Mouse (Mus musculus): ENCODE measurements around the gene Noxred1. TPM values are rescaled to one million over a fixed set of nuclear protein-coding genes. Genes with fewer than 3 reads are reported as not detected.

Gene Noxred1
- polyA plus RNA-seq, 1 experiment from 2014 or later, result 0.24 TPM

DNA sequence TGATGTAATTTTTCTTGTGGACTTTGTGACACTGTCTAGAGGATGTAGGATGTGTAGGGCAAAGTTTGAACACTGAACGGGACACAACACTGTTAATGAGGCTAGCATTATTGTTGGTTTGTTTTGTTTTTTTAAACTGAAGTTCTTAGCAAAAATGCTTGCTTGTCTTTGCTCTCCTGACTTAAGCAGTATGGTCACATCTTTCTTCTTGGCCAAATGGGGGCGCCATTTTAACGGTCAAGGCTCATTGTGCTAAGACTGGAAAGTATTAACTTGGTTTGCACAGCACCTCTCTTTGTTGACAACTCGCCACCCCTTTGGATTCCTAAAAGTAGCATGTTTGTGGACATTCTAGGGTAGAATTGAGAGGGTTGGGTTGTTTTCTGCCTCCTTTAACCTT is 29.1 kb upstream of the Noxred1 start:
- in situ Hi-C loops (cut with MboI; ENCODE audit: low pct_unique_long_range_greater_than_20kb), result no loop called here
- ChIA-PET CTCF (interaction anchor here (1.4 to 1.7 kb wide), 3 partner anchors 9 to 66 kb away, joined by 3 to 5 read pairs (median 4); no protein-coding TSS in a partner anchor), POLR2A (no interaction called here)
- TF ChIP-seq CTCF (IDR thresholded peaks at IDR 0.05), result peak; percentile 65
- DNase-seq (ENCODE audit: low read depth, low spot score) (peak; percentile 6), ATAC-seq (no peak)
- no peaks in the 10 kb centered on the region for H3K27me3 ChIP-seq

DNA sequence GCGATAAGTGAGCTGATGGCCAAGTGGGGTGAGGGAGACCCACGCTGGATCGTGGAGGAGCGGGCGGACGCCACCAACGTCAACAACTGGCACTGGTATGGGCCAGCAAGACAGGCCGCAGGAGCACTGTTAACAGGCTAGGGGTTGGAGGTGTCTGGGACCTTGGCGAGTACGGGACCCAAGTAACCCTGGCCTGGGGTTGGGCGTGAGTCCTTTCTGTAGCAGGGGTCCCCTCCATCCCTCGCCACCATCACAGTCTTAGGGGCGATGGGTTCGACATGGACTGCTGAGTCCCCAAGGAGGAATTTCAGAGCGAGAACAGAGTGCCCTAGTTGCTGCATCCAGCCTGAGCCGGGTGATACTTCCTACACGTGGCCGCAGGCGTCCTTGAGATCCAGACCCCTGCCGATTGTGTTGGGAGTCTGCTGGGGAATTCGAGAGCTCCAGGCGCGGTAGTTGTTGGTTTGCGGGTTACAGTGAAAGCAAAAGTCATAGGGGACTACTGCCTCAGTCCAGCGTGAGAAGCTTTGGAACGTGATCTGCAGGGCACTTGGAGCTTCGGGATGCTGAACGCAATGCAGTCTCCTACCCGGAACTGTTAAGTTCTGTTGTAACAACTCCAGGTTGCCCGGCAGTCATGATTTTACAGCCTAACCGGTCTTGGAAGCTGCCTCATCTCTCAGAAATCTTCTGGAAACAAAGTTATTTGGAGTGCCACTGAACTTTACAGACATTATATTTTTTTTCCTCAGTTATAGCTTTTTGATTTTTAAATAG is 28.5 kb upstream of the Noxred1 start:
- no peak for TF ChIP-seq CTCF (IDR thresholded peaks at IDR 0.05)
- ATAC-seq (peak; percentile 37), DNase-seq (ENCODE audit: low read depth, low spot score) (no peak)
- in situ Hi-C loops (cut with MboI; ENCODE audit: low pct_unique_long_range_greater_than_20kb), result no loop called here
- POLR2A ChIA-PET, result interaction anchor here (0.5 to 1.1 kb wide), 2 partner anchors 13 to 76 kb away, joined by 3 read pairs; no protein-coding TSS in a partner anchor
- no peaks in the 10 kb centered on the region for H3K27me3 ChIP-seq
- CTCF ChIA-PET, result interaction anchor here (1.4 to 1.7 kb wide), 2 partner anchors 10 to 24 kb away, joined by 3 to 5 read pairs; no protein-coding TSS in a partner anchor

DNA sequence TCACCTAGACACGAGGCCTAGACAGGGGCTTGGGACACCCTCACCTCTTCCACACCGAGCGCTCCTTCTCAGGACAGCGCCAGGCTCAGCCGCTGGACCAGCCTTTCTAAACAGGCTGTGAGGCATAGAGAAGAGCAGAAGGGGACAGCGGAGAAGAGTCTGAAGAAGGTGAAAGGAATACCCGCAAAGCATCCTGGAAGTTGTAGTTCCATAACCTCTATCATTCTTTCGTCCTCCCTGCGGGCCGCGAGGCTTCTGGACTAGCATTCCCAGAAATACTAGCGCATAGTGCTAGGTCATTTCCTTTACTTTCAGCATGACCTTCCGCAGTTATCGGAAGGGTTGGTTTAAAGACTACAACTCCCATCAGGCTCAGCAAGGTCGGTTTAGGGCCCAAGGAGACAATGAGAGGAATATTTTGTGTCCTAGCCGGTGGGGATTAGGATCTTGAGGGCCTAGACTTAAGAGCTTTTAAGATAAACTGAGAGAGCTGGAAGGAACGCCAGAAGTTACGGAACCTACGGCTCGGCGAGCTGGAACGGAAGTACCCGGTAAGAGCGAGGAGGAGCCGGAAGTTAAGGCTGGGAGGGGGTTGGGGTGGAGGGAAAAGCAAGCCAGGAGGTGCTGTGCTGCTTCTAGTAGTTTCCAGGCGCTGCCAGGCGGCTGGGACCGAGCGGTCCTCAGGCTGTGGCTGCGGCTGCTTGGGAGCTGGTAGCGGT is 27.7 kb upstream of the Noxred1 start, which contains the start of the genes Vipas39 and Ahsa1:
Vipas39 (minus strand) TSS at position 149 of the 719 bp plus-strand sequence.
Ahsa1 (plus strand) TSS at position 372 of the 719 bp plus-strand sequence.
- in situ Hi-C loops (cut with MboI; ENCODE audit: low pct_unique_long_range_greater_than_20kb), result no loop called here
- ChIA-PET CTCF (interaction anchor here (1.7 kb wide), 1 partner anchor 10 kb away, joined by 5 read pairs; no protein-coding TSS in a partner anchor), POLR2A (interaction anchor here (0.5 to 1.1 kb wide), 2 partner anchors 14 to 77 kb away, joined by 3 read pairs; no protein-coding TSS in a partner anchor)
- H3K27me3 ChIP-seq, result no peaks in the 10 kb centered on the region
- ATAC-seq (peak; percentile 96), DNase-seq (ENCODE audit: low read depth, low spot score) (peak; percentile 95)
- no peak for TF ChIP-seq CTCF (IDR thresholded peaks at IDR 0.05)

DNA sequence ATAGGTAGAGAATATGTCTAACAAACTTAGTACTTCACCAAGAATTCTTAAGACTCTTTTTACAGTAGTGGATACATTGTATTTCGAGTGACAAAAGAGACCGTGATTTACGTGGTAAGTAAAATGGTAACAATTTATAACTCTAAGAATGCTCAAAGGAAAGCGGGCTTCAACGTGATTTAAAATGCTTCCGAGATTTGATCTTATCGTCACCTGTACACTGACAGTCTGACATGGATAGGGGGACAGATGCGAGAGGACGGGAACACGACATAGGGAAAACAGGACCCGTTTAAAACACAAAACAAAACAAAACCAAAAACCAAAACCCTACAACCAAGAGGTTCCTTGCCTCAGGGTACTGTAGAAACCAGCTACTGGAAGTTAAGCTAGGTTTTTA is 26.9 kb upstream of the Noxred1 start:
- no peaks in the 10 kb centered on the region for H3K27me3 ChIP-seq
- TF ChIP-seq CTCF (IDR thresholded peaks at IDR 0.05), result no peak
- in situ Hi-C loops (cut with MboI; ENCODE audit: low pct_unique_long_range_greater_than_20kb), result no loop called here
- CTCF ChIA-PET, result no interaction called here
- peak; percentile 2 for DNase-seq (ENCODE audit: low read depth, low spot score)
- no peak for ATAC-seq
- POLR2A ChIA-PET, result no interaction called here

DNA sequence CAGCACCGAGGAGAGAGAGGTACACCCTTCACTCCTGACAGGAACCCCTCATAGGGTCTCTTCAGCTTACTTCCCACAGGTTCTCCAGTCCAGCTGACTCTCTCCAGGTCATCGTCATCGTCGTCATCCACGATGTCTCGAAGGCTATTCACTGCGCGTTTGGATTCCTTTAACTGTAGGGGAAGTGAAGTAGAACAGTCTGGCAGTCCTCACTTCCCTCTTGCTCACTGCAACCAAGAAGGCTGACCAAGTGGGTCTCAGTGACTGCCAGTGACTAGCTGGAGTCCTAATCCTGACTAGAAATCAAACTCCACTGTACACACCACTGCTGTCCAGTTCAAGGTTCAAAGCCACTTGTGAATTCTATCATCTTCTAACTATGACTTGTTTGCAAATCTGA is 22.0 kb upstream of the Noxred1 start:
- TF ChIP-seq CTCF (IDR thresholded peaks at IDR 0.05), result no peak
- in situ Hi-C loops (cut with MboI; ENCODE audit: low pct_unique_long_range_greater_than_20kb), result no loop called here
- no peak for DNase-seq (ENCODE audit: low read depth, low spot score)
- ChIA-PET CTCF (interaction anchor here (1.0 kb wide), 1 partner anchor 14 kb away, joined by 3 read pairs; no protein-coding TSS in a partner anchor), POLR2A (no interaction called here)
- no peak for ATAC-seq
- no peaks in the 10 kb centered on the region for H3K27me3 ChIP-seq

DNA sequence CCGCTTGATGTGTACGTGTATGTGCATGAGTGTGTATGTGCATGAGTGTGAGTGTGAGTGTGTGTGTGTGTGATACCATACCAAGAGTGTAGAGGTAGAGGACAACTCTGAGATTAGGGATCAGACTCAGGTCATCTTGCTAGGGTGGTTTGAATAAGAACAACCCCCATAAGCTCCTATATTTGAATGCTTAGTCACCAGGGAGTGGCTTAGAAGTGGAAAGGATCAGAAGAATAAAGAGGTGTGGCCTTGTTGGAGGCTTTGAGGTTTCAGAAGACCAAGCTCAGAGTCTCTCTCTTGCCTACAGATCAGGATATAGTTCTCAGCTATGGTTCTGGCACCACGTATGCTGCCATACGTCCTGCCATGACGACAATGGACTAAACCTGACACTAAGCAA is 18.1 kb upstream of the Noxred1 start:
- ATAC-seq (no peak), DNase-seq (ENCODE audit: low read depth, low spot score) (no peak)
- in situ Hi-C loops (cut with MboI; ENCODE audit: low pct_unique_long_range_greater_than_20kb), result no loop called here
- POLR2A ChIA-PET, result no interaction called here
- no peak for TF ChIP-seq CTCF (IDR thresholded peaks at IDR 0.05)
- no peaks in the 10 kb centered on the region for H3K27me3 ChIP-seq
- CTCF ChIA-PET, result no interaction called here

DNA sequence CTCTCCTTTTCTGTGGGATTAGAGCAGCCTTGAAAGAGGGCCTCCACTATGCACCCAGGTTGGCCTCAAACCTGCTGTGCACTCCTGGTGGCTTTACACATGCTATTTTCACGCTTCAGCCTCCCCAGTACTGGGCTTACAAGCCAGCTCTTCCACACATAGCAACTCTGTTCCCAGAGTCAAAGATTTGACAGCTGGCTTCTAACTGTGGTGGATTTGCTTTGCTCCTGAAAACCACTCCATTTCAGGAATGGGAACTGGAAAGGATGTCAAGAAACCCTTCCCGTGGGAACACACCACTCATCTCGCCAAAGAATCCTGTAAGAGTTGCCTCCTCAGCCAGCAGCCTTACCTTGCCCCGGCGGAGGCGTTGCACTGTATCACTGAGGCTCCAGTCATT is 15.3 kb upstream of the Noxred1 start:
- CTCF ChIA-PET, result no interaction called here
- POLR2A ChIA-PET, result no interaction called here
- ATAC-seq (no peak), DNase-seq (ENCODE audit: low read depth, low spot score) (no peak)
- in situ Hi-C loops (cut with MboI; ENCODE audit: low pct_unique_long_range_greater_than_20kb), result no loop called here
- no peak for TF ChIP-seq CTCF (IDR thresholded peaks at IDR 0.05)
- H3K27me3 ChIP-seq, result no peaks in the 10 kb centered on the region

DNA sequence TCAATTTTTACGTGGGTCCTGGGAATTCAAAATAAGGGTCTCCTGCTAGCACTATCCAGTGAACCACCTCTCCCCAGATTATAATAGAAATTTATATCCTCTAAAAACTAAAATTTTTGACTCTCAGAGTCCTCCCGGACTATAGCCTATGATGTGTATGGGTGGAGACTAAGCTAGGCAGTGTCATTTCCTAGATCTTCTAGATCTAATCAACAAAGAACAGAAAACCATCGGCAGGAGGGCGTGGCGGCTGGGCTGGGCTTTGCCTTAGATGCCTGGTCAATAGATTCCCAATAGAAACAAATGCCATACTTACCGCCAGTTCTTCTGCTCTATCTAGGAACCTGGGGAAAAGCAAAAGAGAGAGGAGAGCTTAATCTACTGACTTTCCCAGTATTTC is 11.6 kb upstream of the Noxred1 start:
- no peaks in the 10 kb centered on the region for H3K27me3 ChIP-seq
- in situ Hi-C loops (cut with MboI; ENCODE audit: low pct_unique_long_range_greater_than_20kb), result no loop called here

DNA sequence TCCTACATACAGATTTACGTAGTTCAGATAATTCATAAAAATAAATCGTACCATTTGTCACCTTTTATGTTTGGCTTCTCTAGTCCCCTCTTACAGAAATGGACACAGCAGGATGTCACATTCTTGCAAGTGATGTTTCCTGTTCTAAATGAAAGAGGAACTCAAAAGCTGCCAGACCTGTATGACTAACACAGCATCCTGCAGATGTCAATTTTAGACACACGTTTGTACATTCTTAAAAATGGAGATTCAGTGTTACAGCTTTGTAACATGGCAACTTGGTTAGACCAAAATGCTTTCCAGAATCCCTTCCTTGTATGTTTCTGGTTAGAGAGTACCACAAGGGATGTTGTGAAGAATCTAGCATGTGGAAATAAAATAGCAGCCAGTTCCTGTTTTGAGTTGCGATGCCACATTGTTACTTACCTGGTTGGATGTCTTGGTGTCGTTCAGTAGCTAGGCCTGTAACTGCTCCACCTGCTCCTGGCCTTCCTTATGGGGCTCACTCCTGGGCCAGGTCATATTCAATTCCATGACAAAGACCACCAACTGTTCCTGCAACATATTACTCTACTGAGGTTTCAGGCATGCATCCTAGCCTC is 1.5 kb downstream of the Noxred1 start:
- in situ Hi-C loops (cut with MboI; ENCODE audit: low pct_unique_long_range_greater_than_20kb), result no loop called here
- ATAC-seq (no peak), DNase-seq (ENCODE audit: low read depth, low spot score) (no peak)
- H3K27me3 ChIP-seq, result no peaks in the 10 kb centered on the region
- CTCF ChIA-PET, result no interaction called here
- POLR2A ChIA-PET, result interaction anchor here (0.6 kb wide), 1 partner anchor 76 kb away, joined by 3 read pairs; no protein-coding TSS in a partner anchor
- TF ChIP-seq CTCF (IDR thresholded peaks at IDR 0.05), result no peak

More for the DNA sequence above, 11.6 kb upstream of the Noxred1 start:
- CTCF ChIA-PET, result no interaction called here
- ATAC-seq (no peak), DNase-seq (ENCODE audit: low read depth, low spot score) (no peak)
- no peak for TF ChIP-seq CTCF (IDR thresholded peaks at IDR 0.05)
- POLR2A ChIA-PET, result no interaction called here

DNA sequence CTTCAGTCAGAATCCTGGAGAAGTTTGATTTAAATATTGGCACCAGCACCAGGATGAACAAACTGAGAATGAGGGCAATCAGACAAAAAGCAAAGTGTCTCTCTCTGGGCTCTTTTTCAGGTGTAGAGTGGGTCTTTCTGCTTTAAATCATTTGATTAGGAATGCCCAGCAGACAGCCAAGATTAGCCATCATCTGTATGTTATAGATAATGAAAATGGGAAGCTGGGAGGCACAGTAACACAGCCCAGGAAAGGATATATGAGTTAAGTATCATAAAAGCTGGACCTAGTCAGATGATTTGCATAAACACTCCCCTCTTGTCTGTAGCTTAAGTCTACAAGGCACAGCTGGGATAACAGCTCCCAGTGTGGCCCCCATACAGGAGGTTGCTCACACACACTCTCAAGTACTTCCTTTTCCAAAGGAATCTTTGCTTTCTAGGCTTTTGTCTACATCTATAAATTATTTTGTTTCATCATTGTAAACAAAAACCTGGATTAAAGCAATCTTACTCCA is 8.1 kb downstream of the Noxred1 start:
- ATAC-seq (no peak), DNase-seq (ENCODE audit: low read depth, low spot score) (no peak)
- TF ChIP-seq CTCF (IDR thresholded peaks at IDR 0.05), result no peak
- H3K27me3 ChIP-seq, result no peaks in the 10 kb centered on the region
- CTCF ChIA-PET, result no interaction called here
- POLR2A ChIA-PET, result no interaction called here
- in situ Hi-C loops (cut with MboI; ENCODE audit: low pct_unique_long_range_greater_than_20kb), result no loop called here
